Mouse (Mus musculus) layer of hippocampus, postnatal 10 days (tissue): ENCODE measurements around the gene Coil. TPM values are rescaled to one million over a fixed set of nuclear protein-coding genes. Genes with fewer than 3 reads are reported as not detected.
A peak's percentile ranks its signal among the peaks of the same experiment; 100 is the strongest.
"Not testable (repeated sequence)": the region's sequence is repeated elsewhere in the genome, so short reads cannot be mapped to it uniquely, and the experiment has no call there.

Source experiments
- DNase-seq, 2 experiments: peaks; one replicate each; pipeline ENCODE4 v3.0.0; 2021; ENCODE audit warnings: low spot score in 2 of 2
- total RNA-seq, 2 experiments: library from RNA; stranded (reverse); gene quantifications; 2 replicates each; pipeline ENCODE4 v1.2.3; 2021

Coil gene
- total RNA-seq, 2 experiments from 2014 or later, result 20.0 to 20.2 TPM

DNA sequence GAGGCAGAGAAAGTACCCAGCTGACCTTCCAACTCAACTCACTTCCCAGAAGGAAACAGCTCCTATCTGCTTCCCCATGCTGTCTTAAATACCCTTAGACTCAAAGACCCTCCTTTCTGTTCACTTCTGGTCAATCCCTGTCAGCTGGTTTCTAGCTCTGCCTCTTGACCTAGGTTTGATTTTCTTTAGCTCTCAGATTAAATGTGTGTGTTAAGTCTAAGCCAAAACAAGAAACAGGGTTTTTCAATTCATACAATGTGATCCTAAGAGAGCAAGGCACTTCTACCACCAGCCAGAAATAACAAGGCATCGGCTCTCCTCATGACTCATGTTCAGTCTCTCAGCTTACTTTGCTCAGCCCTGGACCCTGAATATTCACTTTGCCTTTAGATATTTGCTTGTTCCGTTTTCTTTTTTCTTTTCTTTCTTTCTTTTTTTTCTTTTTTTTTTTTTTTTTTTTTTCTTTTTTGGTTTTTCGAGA lies 3.1 kb upstream of the Coil start, which contains the start of gene Elobl:
Gene Elobl, minus strand, starts transcription at position 51 of the 481 bp plus-strand sequence.
- DNase-seq, result no peak

DNA sequence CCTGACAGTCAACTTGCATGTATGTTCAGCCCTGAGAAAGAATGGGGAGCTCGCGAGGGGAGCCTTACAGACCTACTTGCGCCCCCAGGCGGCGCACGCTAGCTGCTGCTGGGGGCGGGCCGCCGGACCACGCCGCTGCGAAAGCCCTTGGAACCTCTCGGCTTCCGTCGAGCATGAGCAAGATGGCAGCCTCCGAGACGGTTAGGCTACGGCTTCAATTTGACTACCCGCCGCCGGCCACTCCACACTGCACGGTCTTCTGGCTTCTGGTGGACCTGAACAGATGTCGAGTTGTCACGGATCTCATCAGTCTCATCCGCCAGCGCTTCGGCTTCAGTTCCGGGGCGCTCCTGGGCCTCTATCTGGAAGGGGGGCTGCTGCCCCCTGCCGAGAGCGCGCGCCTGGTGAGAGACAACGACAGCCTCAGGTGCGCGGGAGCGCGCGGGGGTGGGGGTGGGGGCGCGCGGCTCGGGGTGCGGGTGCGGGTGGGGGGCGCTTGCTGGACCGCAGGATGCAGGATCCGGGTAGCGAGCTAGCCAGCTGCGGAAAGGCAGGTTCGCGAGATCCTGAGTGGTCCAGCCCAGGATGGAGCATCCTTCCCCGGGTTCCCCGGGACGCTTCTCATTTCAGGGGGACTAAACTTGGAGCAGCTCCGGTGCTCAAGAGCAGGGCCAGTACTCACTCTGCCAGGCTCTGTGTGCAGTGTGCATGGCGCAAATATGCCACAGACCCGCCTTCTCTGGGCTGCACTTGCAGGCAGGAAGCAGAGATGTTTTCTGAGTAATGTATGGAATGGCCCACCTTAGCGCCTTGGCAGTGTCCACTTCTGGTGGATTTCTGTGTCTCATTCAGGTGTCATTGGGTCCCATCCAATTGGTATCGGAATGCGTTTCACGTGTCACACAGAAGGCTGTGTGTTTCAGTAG lies 4.0 kb downstream of the Coil start:
- peak; percentile 94 to 96 for DNase-seq

GRCm38 (mm10) chr11:88976320-88976719 lies 6.3 kb downstream of the Coil start:
- no peak for DNase-seq

DNA sequence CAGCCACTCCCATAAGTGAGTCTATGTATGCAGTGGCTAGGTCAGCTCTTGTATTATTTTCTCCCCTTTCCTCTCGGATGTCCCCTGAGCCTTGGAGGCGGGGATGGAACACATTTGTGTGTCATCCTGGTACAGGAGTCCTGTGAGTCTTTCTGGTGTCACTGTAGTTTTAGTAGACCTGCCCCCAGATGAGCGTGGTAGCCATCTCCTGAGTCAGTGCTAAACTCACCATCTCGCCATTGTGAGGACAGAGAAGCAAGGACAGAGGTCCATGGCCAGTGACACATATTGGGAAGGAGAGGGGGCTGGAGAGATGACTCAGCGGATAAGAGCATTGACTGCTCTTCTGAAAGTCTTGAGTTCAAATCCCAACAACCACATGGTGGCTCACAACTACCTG lies 7.1 kb downstream of the Coil start:
- DNase-seq, result no peak

GRCm38 (mm10) chr11:88981337-88981736 lies 11.3 kb downstream of the Coil start:
- DNase-seq, result no peak

- DNase-seq, result no peak
These were observed 16.6 kb downstream of the Coil start for GRCm38 (mm10) chr11:88986616-88987015.

GRCm38 (mm10) chr11:88988956-88989355 lies 18.9 kb downstream of the Coil start:
- no peak for DNase-seq

DNA sequence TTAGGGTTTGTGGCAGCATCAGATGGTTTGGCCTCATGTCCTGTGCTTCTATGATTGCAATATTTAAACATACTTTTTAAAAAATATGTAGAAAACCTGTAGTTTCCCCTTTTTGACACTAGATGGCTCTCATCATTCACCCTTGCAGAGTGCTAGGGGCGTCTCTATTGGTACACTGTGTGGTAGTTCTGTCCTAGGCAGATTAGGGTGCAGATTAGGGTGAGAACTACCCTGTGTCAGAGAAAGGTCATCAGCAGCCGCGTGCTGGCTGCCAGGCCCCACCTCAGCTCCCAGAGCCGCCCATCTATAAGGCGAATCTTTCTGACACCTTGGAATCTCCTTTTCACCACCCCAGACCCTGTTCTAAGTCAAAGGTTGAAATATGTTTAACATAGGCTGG lies 19.5 kb downstream of the Coil start:
- no peak for DNase-seq

DNA sequence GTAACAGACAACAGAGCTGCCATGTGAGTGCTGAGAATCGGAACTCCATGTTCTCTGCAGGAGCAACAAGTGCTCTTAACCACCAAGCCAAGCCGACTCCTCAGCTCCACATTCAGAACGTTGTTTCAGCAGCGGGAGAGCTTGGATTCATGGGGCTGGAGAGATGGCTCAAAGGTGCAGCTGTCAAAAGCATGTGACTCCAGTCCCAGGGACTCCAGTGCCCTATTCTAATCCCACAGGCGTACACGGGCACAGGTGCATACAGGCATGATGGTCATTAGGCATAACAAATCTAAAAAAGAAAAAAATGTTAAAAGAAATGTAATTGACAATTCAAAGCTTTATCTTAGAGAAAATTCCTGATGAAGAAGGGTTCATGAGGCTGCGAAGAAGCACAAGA lies 23.1 kb downstream of the Coil start:
- no peak for DNase-seq

DNA sequence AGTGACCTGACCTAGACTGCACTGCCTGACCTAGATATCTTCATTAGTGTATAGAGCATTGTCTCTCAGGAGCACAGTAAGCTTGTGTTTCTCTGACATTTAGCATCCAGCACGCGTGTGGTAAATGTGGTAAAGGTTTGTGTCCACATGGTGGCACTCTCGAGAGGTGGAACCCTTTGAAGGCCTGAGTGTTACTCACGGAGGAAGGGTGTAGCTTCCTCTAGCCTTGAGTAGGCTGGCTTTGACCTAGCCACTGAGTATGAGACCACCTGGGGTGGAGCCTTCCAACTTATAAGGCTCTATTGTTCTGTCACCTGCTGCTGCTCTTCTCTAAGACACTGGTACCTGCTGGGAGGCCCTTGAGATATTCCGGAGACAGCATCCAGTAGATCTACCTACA lies 23.6 kb downstream of the Coil start:
- DNase-seq, result peak; percentile 39 to 57

- DNase-seq, result no peak
These were observed 24.4 kb downstream of the Coil start for GRCm38 (mm10) chr11:88994492-88994891.

DNA sequence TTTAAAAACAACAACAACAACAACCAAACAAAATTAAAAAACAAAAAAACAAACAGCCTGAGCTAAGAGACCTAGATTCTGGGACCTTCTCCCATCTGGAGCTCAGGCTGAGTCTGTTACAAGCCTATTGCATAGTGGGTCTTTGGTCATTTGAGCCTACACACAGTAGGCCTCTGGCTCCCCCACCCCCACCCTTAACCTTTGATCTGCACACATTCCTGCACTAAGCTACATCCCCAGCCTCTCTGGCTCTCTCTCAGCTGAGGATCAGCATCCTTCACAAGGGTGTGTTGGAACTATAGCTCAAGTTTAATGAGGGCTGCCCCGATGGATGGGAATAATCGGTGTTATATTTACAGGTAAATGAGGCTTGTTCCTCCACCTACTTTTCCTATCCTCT lies 25.6 kb downstream of the Coil start:
- no peak for DNase-seq

DNA sequence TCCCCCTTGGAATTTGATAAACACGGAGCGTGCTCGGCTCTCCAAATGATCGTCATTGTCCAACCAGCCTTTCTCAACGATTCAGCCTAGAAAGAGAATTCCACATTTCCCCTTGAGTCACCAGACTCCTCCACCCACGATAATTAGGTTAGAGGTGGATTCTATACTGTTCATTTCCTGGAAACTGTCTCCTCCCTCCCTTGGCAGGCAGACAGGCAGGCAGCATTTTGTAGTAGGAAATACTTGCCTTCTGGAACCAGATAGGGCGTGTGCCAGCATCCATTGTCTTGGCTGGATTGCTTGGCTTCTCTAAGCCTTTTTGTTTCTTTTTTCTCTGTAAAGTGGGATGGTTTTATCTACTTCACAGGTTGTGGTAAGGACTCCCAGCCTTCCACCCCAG lies 26.4 kb downstream of the Coil start:
- no peak for DNase-seq

GRCm38 (mm10) chr11:88997343-88997742 lies 27.3 kb downstream of the Coil start:
- not testable (repeated sequence) for DNase-seq

GRCm38 (mm10) chr11:88998406-88998805 lies 28.4 kb downstream of the Coil start:
- no peak for DNase-seq

DNA sequence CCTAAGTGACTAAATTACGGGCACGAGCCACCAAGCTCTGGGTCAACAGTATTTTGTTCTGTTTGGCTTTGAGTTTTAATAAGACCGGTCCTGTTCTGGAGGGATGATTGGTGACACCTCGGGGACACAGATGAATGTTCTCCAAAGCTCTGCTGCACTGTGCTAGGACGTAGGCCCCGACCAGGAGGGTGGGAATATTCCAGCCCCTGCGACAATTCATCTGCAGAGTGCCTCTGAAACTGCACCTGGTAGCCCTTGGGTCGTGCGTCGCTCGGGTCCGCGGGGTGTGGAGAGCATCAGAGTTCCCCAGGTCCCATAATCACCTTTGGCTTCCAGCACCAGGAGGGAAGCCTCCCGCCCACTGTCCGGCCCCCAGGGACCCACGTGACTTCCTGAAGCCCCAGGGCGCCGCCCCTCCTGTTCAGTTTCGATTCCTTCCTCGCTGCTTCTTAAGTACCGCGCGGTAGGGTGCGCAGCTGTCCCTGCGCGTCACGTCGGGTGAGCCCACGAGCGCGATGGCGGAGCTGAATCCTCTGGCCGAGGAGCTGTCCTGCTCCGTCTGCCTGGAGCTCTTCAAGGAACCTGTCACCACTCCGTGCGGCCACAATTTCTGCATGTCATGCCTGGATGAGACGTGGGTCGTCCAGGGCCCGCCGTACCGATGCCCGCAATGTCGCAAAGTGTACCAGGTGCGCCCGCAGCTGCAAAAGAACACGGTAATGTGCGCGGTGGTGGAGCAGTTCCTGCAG lies 29.1 kb downstream of the Coil start, which contains the start of gene Trim25:
Gene Trim25, plus strand, starts transcription at position 403 of the 749 bp plus-strand sequence.
- peak; percentile 50 to 67 for DNase-seq

- no peak for DNase-seq
These were observed 29.9 kb downstream of the Coil start for GRCm38 (mm10) chr11:88999723-89000526.

DNA sequence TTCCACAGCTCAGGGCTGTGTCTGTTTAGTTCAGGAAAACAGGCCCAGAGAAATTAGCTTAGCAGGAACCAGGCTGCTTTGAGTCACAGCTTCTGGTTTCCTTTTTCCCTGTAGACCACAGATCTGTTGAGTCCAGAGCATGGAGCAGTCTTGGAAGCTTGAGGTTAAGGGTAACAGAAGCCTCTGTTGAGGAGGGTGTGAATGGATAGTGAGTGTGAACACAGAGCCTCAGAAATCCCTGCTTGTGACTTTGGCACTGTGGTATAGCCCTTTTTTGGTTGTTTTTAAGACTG lies 30.4 kb downstream of the Coil start:
- no peak for DNase-seq

DNA sequence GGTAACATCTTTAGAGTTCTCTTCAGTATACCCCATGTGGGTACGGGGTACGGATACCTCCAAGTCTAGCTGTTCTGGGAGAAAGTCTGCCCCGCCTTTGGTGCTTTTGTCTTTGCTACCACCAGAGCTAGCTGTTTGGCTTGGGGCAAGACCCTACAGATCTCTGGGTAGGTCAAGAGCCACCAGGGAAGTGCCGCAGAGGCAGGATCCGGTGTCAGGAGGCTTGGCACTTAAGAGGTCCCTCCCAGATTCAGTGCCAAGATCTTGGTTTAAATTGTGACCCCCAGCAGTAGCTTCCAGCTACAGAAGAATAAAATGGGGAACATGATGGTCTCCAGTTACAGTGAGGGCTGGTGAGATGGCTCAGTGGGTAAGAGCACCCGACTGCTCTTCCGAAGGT lies 31.5 kb downstream of the Coil start:
- DNase-seq, result no peak

DNA sequence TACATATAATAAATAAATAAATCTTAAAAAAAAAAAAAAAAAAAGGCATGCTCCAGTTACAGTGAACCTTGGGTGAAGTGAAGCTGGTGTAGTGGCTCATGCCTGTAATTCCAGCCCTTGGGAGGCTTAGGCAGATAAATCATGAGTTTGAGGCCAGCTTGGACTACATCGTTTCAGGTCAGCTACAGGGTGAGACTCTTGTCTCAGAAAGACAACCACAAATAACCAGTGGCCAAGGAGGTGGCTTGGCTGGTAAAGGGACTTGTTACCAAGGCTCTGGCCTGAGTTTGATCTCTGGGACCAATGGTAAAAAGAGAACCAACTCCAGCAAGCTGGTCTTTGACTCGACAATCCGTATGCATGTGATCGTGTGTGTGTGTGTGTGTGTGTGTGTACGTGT lies 32.0 kb downstream of the Coil start:
- no peak for DNase-seq

DNA sequence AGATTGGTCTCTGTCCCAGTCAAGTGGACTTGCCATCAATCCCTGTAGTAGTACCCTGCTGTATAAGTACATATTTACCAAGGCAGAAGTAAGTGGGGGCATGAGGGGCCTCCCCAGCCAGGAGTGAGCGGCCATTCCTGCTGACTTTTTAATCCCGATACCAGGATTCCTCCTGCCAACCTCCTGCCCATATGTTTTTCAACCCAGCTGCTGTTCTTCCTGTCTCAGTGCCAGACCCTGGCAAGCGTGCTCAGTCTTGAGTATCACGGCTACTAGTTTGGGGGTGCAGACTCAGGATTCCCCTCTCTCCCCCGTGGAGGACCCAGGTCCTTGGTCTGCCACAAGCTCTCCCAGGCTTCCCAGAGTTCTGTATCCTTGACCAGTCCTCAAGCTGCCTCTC lies 32.6 kb downstream of the Coil start:
- no peak for DNase-seq
